ENCODE assay signal across 17 mouse cellular contexts in genomic region chr13:51921550-51921949, GRCm38 (mm10).
A peak's percentile ranks its signal among the peaks of the same experiment; 100 is the strongest.
DNase-seq lines count a peak whose midpoint lies in the region; ATAC-seq lines count a peak whose summit lies in the region.
"Had no signal": no experiment of that assay in that cellular context is flagged by ENCODE, and none has a peak within 500 bp of the region (broad histone marks: within the 10 kb centered on the region; RNA-seq: fewer than 3 reads in every experiment).

No protein-coding gene starts in this region.

- no peak for DNase-seq in neural tube, embryonic 11.5 days (ENCODE audit: low spot score)
- no peak for DNase-seq in neural tube, embryonic 10.5 days (ENCODE audit: extremely low spot score, low spot score)
- DNase-seq in midbrain, embryonic 14.5 days: no peak
- no peak for DNase-seq in adrenal gland, postnatal 14 days
- no peak for DNase-seq in kidney, adult 18-20 months
- DNase-seq in heart, adult 11 months: no peak
- DNase-seq: adrenal gland, adult 2 months; gastrocnemius, adult 2 months; heart, postnatal 36 days; kidney, adult 8-10 months; right cerebral cortex, adult 18-20 months; spleen, adult 18-20 months had no signal

- H3K27ac ChIP-seq in neural tube, embryonic 11.5 days (ENCODE audit: low read depth, low read length): peak overlapping the region; percentile 63
- H3K27ac ChIP-seq in embryonic facial prominence, embryonic 13.5 days: peak overlapping the region; percentile 72
- H3K27ac ChIP-seq in hindbrain, embryonic 12.5 days: peak overlapping the region; percentile 80
- H3K27ac ChIP-seq in midbrain, embryonic 14.5 days (replicated peaks; ENCODE audit: low read depth, low read length): peak overlapping the region; percentile 79
- H3K27ac ChIP-seq: gastrocnemius, adult 2 months; liver, embryonic 12.5 days had no signal

- no peaks in the 10 kb centered on the region for H3K36me3 ChIP-seq in neural tube, embryonic 11.5 days (ENCODE audit: control insufficient read depth, insufficient read depth, low read length)
- H3K36me3 ChIP-seq in embryonic facial prominence, embryonic 13.5 days: no peaks in the 10 kb centered on the region
- H3K36me3 ChIP-seq in hindbrain, embryonic 12.5 days: no peaks in the 10 kb centered on the region
- no peaks in the 10 kb centered on the region for H3K36me3 ChIP-seq in midbrain, embryonic 14.5 days (ENCODE audit: control insufficient read depth, insufficient read depth, low read length)
- H3K36me3 ChIP-seq: liver, embryonic 12.5 days had no signal

- peaks cover 15% of the 10 kb centered on the region for H3K27me3 ChIP-seq in neural tube, embryonic 11.5 days (ENCODE audit: control insufficient read depth, insufficient read depth, low read length)
- H3K27me3 ChIP-seq in embryonic facial prominence, embryonic 13.5 days: peaks cover 23% of the 10 kb centered on the region
- H3K27me3 ChIP-seq in hindbrain, embryonic 12.5 days: peaks cover 49% of the 10 kb centered on the region
- H3K27me3 ChIP-seq in midbrain, embryonic 14.5 days (ENCODE audit: control insufficient read depth, insufficient read depth, low read length): peaks cover 8% of the 10 kb centered on the region
- H3K27me3 ChIP-seq: CH12.LX had no signal

- H3K9ac ChIP-seq in neural tube, embryonic 11.5 days (ENCODE audit: low read length): no peak overlapping the region
- no peak overlapping the region for H3K9ac ChIP-seq in embryonic facial prominence, embryonic 13.5 days
- H3K9ac ChIP-seq in hindbrain, embryonic 12.5 days: no peak overlapping the region
- no peak overlapping the region for H3K9ac ChIP-seq in midbrain, embryonic 14.5 days (replicated peaks; ENCODE audit: low read length)
- H3K9ac ChIP-seq: liver, embryonic 12.5 days had no signal

- H3K4me1 ChIP-seq in neural tube, embryonic 11.5 days (ENCODE audit: control insufficient read depth, insufficient read depth, low read length): peaks cover 48% of the 10 kb centered on the region
- peaks cover 64% of the 10 kb centered on the region for H3K4me1 ChIP-seq in embryonic facial prominence, embryonic 13.5 days
- H3K4me1 ChIP-seq in hindbrain, embryonic 12.5 days: peaks cover 59% of the 10 kb centered on the region
- H3K4me1 ChIP-seq in midbrain, embryonic 14.5 days (ENCODE audit: control insufficient read depth, insufficient read depth, low read length): peaks cover 53% of the 10 kb centered on the region

- H3K9me3 ChIP-seq in neural tube, embryonic 11.5 days (ENCODE audit: control insufficient read depth, low read length): no peaks in the 10 kb centered on the region
- H3K9me3 ChIP-seq in embryonic facial prominence, embryonic 13.5 days: no peaks in the 10 kb centered on the region
- no peaks in the 10 kb centered on the region for H3K9me3 ChIP-seq in hindbrain, embryonic 12.5 days (replicated peaks)
- no peaks in the 10 kb centered on the region for H3K9me3 ChIP-seq in midbrain, embryonic 14.5 days (ENCODE audit: control insufficient read depth, low read length)
- H3K9me3 ChIP-seq: liver, embryonic 12.5 days had no signal

- H3K4me2 ChIP-seq in neural tube, embryonic 11.5 days (ENCODE audit: low read depth): no peak overlapping the region
- no peak overlapping the region for H3K4me2 ChIP-seq in embryonic facial prominence, embryonic 13.5 days
- peak overlapping the region; percentile 3; the same call in 1 of the 2 replicates for H3K4me2 ChIP-seq in hindbrain, embryonic 12.5 days (replicated peaks)
- no peak overlapping the region for H3K4me2 ChIP-seq in midbrain, embryonic 14.5 days (ENCODE audit: low read length)
- H3K4me2 ChIP-seq: heart, embryonic 11.5 days; liver, embryonic 12.5 days had no signal

- 22% methylated on average over 5 of the region's 5 CpGs for WGBS in neural tube, embryonic 11.5 days
- WGBS in embryonic facial prominence, embryonic 13.5 days: 36% methylated on average over 5 of the region's 5 CpGs
- WGBS in hindbrain, embryonic 12.5 days: 20% methylated on average over 5 of the region's 5 CpGs
- WGBS in midbrain, embryonic 14.5 days: 12% methylated on average over 5 of the region's 5 CpGs

- H3K4me3 ChIP-seq in neural tube, embryonic 11.5 days (ENCODE audit: low read depth, low read length): no peak overlapping the region
- no peak overlapping the region for H3K4me3 ChIP-seq in embryonic facial prominence, embryonic 13.5 days
- H3K4me3 ChIP-seq in hindbrain, embryonic 12.5 days: no peak overlapping the region
- no peak overlapping the region for H3K4me3 ChIP-seq in midbrain, embryonic 14.5 days (replicated peaks; ENCODE audit: low read depth, low read length)
- H3K4me3 ChIP-seq: gastrocnemius, adult 2 months; liver, embryonic 12.5 days had no signal

- ATAC-seq in neural tube, embryonic 11.5 days (ENCODE audit: insufficient read depth, low FRiP score, low TSS enrichment): no peak
- no peak for ATAC-seq in embryonic facial prominence, embryonic 13.5 days (ENCODE audit: insufficient number of reproducible peaks, insufficient read depth, low FRiP score, low TSS enrichment, low read depth)
- no peak for ATAC-seq in hindbrain, embryonic 12.5 days (ENCODE audit: low FRiP score)
- ATAC-seq in midbrain, embryonic 14.5 days (ENCODE audit: low FRiP score, low TSS enrichment): no peak
- ATAC-seq: liver, embryonic 12.5 days had no signal
